Mouse (Mus musculus) erythroblast, embryonic 14.5 days (primary cell): ENCODE measurements around the gene Apba2. TPM values are rescaled to one million over a fixed set of nuclear protein-coding genes. Genes with fewer than 3 reads are reported as not detected.

ENCODE experiments used
- H3K27me3 ChIP-seq: 2 replicates; pipeline ENCODE4 v1.6.1; 2012; ENCODE audit warnings: inconsistent platforms; ENCODE audit not compliant: control insufficient read depth
- H3K36me3 ChIP-seq: 2 replicates; pipeline ENCODE4 v1.6.1; 2012; ENCODE audit warnings: mild to moderate bottlenecking, inconsistent platforms; ENCODE audit not compliant: control insufficient read depth
- H3K4me1 ChIP-seq: 2 replicates; pipeline ENCODE4 v1.6.1; 2012; ENCODE audit warnings: inconsistent platforms; ENCODE audit not compliant: control insufficient read depth
- H3K4me3 ChIP-seq: replicated peaks from 2 replicates; pipeline ENCODE3; 2012; ENCODE audit warnings: moderate library complexity, mild to moderate bottlenecking, inconsistent platforms
- H3K9me3 ChIP-seq: 2 replicates; pipeline ENCODE4 v1.6.1; 2012; ENCODE audit warnings: low read length, inconsistent platforms, mixed read lengths; ENCODE audit not compliant: control insufficient read depth
- GATA1 ChIP-seq: IDR thresholded peaks from 2 replicates; pipeline ENCODE4 v1.6.1; 2012; ENCODE audit warnings: low read length, inconsistent platforms, mixed read lengths
- TAL1 ChIP-seq: IDR thresholded peaks from 3 replicates; pipeline ENCODE4 v1.6.1; 2012; ENCODE audit warnings: low read length, inconsistent platforms, mixed read lengths
- polyA plus RNA-seq: library from polyadenylated mRNA; stranded (reverse); fragments of >175 nt; gene quantifications from 2 replicates; pipeline ENCODE4 v1.2.3, GENCODE M21; 2012

The Apba2 gene
- polyA plus RNA-seq, 1 experiment, result not detected

DNA sequence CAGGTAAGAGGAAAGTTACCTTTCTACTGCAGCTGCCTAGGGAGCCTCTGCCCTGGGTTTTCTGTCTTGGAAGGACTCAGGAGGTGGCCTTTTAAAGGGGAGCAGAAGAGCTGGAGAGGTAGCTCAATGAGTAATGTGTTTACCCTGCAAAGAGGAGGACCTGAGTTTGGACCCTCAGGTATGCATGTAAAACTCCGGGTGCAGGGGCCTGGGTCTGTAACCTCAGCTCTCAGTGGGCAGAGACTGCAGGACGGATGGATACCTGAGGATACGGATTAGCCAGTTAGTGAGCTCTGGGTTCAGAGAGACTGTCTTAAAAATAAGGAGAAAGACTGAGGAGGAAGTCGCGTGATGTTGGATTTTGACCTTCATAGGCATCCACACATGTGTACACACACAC, 132.4 kb downstream of the Apba2 start:
- TF ChIP-seq GATA1, result no peak
- no peak for TF ChIP-seq TAL1
- H3K4me1 ChIP-seq, result no peaks in the 10 kb centered on the region
- H3K27me3 ChIP-seq, result no peaks in the 10 kb centered on the region
- H3K36me3 ChIP-seq, result no peaks in the 10 kb centered on the region
- H3K4me3 ChIP-seq, result no peak overlapping the region
- H3K9me3 ChIP-seq, result peaks cover 45% of the 10 kb centered on the region

DNA sequence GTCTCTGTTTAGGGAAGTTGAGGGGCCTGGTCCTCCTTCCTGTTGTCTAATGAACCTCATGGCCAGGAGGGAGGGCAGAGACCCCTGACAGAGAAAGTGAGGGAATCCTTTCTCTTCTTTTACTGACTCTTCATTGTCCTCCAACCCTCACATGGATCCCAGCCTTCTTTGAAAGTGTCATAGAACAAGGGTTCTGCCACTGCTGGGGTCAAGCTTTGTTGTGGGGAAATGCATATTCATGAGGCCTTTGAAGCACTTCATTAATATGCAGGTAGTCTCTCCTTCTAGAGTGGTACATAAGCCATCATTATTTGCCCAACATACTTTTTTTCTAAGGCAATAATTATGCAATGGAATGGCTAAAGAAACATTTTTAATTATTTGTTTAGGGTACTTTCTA, 133.0 kb downstream of the Apba2 start:
- no peaks in the 10 kb centered on the region for H3K36me3 ChIP-seq
- no peaks in the 10 kb centered on the region for H3K4me1 ChIP-seq
- TF ChIP-seq GATA1 (no peak), TAL1 (no peak)
- no peaks in the 10 kb centered on the region for H3K27me3 ChIP-seq
- no peak overlapping the region for H3K4me3 ChIP-seq
- peaks cover 45% of the 10 kb centered on the region for H3K9me3 ChIP-seq

GRCm38 (mm10) chr7:64638922-64639321, 137.4 kb downstream of the Apba2 start:
- Histone ChIP-seq H3K27me3 (no peaks in the 10 kb centered on the region), H3K4me3 (no peak overlapping the region), H3K4me1 (no peaks in the 10 kb centered on the region), H3K36me3 (no peaks in the 10 kb centered on the region), H3K9me3 (peaks cover 35% of the 10 kb centered on the region)
- TF ChIP-seq TAL1, result no peak
- TF ChIP-seq GATA1, result no peak

DNA sequence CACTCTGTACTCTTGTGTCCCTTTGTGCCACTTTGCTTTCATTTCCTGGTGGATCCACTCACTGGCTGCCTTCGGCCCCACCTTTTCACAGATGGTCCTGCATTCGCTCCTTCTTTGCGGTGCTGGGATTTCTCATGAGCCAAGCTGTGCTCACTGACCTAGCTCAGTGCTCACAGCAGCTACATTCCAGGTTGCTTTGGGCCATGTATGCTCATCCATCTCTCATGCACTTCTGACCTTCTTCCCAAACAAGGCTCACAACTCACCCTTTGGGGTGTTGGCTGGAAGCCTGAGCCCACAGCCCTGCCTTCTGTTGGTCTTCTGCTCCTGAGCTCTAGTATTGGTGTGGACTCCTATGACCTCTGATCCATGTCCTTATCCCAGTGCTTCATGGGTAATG, 139.1 kb downstream of the Apba2 start:
- H3K9me3 ChIP-seq, result peaks cover 30% of the 10 kb centered on the region
- H3K36me3 ChIP-seq, result no peaks in the 10 kb centered on the region
- H3K27me3 ChIP-seq, result no peaks in the 10 kb centered on the region
- no peaks in the 10 kb centered on the region for H3K4me1 ChIP-seq
- H3K4me3 ChIP-seq, result no peak overlapping the region
- TF ChIP-seq GATA1, result no peak
- TF ChIP-seq TAL1, result no peak

- TF ChIP-seq TAL1 (no peak), GATA1 (no peak)
- no peaks in the 10 kb centered on the region for H3K27me3 ChIP-seq
- H3K4me3 ChIP-seq, result no peak overlapping the region
- no peaks in the 10 kb centered on the region for H3K4me1 ChIP-seq
- peaks cover 26% of the 10 kb centered on the region for H3K9me3 ChIP-seq
- no peaks in the 10 kb centered on the region for H3K36me3 ChIP-seq
Observed at GRCm38 (mm10) chr7:64642903-64643302, 141.4 kb downstream of the Apba2 start.

DNA sequence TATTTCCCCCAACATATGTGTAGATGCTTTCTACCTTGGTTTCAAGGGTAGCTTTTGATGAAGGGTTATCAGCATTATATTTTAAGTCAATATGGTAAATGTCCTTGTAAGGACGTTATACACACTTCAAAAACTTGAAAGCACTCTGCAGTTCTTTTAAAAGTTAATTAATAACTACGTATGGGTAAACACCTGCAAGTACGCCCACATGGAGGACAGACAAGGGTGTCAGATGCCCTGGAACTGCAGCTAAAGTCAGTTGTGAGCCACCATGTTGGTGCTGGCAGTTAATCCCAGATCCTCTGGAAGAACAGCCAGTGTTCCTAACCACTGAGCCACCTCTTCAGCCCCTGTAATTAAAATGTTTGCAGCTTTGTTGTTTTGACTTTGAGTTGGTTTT, 144.0 kb downstream of the Apba2 start:
- Histone ChIP-seq H3K4me1 (no peaks in the 10 kb centered on the region), H3K9me3 (peaks cover 21% of the 10 kb centered on the region), H3K36me3 (no peaks in the 10 kb centered on the region), H3K27me3 (no peaks in the 10 kb centered on the region), H3K4me3 (no peak overlapping the region)
- TF ChIP-seq GATA1 (no peak), TAL1 (no peak)

DNA sequence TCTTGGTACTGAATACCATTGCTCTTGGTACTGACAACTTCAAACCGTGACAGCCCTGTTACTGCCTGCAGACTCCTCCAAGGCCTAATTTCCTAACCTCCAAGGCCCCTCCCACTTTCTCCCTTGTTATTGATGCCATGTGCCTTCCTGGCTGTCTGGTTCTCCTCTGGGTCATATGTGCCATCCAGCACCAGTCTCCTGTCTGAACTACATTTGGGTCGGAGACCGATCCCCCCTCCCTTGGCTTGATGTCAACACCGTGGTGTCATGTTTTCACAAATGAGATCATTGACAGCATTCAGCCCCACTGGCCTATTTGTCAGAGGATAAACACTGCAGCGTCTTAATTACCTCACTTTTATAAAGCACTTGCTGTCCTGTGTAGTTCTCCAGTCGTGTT, 144.5 kb downstream of the Apba2 start:
- Histone ChIP-seq H3K27me3 (no peaks in the 10 kb centered on the region), H3K4me1 (no peaks in the 10 kb centered on the region), H3K9me3 (peaks cover 18% of the 10 kb centered on the region; the same call in 1 of the 2 replicates), H3K4me3 (no peak overlapping the region), H3K36me3 (no peaks in the 10 kb centered on the region)
- TF ChIP-seq GATA1, result no peak
- TF ChIP-seq TAL1, result no peak

DNA sequence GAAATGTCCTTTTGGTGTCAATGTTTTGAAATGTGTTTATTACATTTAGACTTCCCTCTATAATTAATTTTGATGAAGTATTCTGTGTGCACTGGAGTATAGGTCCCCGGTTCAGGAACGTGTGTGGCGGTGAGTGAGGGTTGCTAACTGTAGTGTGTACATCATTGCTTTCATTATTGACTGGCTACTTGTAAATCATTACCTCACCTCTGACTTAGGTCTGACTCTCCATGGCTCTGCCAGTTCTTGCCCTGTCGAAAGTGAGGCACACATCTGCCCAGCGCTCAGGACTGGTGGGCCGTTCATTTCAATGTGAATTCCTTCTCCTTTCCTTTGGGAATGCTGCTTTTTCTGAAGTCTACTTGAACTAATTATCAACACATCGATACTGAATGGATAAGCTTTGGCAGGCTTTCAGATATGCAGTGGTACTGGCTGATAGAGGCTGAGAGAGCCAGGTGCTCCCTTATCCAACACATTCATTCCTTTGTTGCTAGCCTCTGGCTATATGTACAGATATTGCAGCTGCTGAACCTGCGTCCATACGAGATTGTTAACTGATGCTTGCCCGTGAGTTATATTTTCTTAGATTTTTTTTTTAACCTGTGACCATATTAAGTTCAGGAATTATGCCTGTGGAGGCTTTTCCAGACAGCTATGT, 147.6 kb downstream of the Apba2 start:
- Histone ChIP-seq H3K4me3 (no peak overlapping the region), H3K4me1 (no peaks in the 10 kb centered on the region), H3K9me3 (peaks cover 13% of the 10 kb centered on the region; the same call in 1 of the 2 replicates), H3K27me3 (no peaks in the 10 kb centered on the region), H3K36me3 (no peaks in the 10 kb centered on the region)
- TF ChIP-seq TAL1, result no peak
- TF ChIP-seq GATA1, result no peak

DNA sequence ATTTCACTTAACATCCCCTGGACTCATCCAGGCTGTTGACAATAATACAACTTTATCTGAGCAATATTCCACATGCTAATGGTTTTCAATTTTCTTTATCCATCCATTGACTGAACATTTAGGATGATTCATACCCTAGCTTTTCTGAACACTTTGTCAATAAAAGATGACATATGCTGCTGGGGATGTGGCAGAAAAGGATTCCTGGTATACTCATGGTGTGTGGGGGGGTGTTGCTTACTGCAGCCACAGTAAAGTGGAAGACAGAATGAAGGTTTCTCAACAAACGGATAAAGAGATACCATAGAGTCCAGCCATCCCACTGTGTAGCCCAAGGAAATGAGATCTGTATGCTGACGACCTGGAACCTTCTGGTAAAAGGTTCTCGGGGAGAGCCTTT, 150.5 kb downstream of the Apba2 start:
- no peaks in the 10 kb centered on the region for H3K36me3 ChIP-seq
- no peak for TF ChIP-seq GATA1
- no peak for TF ChIP-seq TAL1
- H3K4me3 ChIP-seq, result no peak overlapping the region
- H3K27me3 ChIP-seq, result no peaks in the 10 kb centered on the region
- no peaks in the 10 kb centered on the region for H3K4me1 ChIP-seq
- H3K9me3 ChIP-seq, result peaks cover 21% of the 10 kb centered on the region

GRCm38 (mm10) chr7:64656787-64657186, 155.3 kb downstream of the Apba2 start:
- Histone ChIP-seq H3K4me1 (no peaks in the 10 kb centered on the region), H3K9me3 (peaks cover 36% of the 10 kb centered on the region), H3K4me3 (no peak overlapping the region), H3K36me3 (no peaks in the 10 kb centered on the region), H3K27me3 (no peaks in the 10 kb centered on the region)
- TF ChIP-seq GATA1 (no peak), TAL1 (no peak)
